Mouse (Mus musculus) CD4-positive, CD25-positive, alpha-beta regulatory T cell, adult 2 months (primary cell): Measurements from ENCODE around the gene Golm1.
A peak's percentile ranks its signal among the peaks of the same experiment; 100 is the strongest.
"Not testable (repeated sequence)": the region's sequence is repeated elsewhere in the genome, so short reads cannot be mapped to it uniquely, and the experiment has no call there.

ENCODE experiments used
- DNase-seq: peaks from one replicate; pipeline ENCODE4 v3.0.0-alpha.2; 2012; ENCODE audit warnings: low read depth, low spot score

The Golm1 gene

GRCm38 (mm10) chr13:59675151-59676011, at the start of gene Golm1:
TSS of gene Golm1 (minus strand) at chr13:59675811.
- peak; percentile 62 for DNase-seq

- not testable (repeated sequence) for DNase-seq
Observed at GRCm38 (mm10) chr13:59722089-59722488, 46.5 kb upstream of the Golm1 start.

GRCm38 (mm10) chr13:59719475-59719874, 43.9 kb upstream of the Golm1 start:
- no peak for DNase-seq

- DNase-seq: peak; percentile 40
Observed at GRCm38 (mm10) chr13:59718857-59719440, 43.3 kb upstream of the Golm1 start.

- DNase-seq: peak; percentile 73
Observed at GRCm38 (mm10) chr13:59713710-59714109, 38.1 kb upstream of the Golm1 start.

- DNase-seq: not testable (repeated sequence)
Observed at GRCm38 (mm10) chr13:59711984-59712383, 36.4 kb upstream of the Golm1 start, which contains the start of gene Spata31d1b. TSS of gene Spata31d1b (plus strand) at chr13:59712284.

- DNase-seq: no peak
Observed at GRCm38 (mm10) chr13:59710230-59710629, 34.6 kb upstream of the Golm1 start, which contains the start of gene Spata31d1a. TSS of gene Spata31d1a (minus strand) at chr13:59710330.

- DNase-seq: peak; percentile 78
Observed at GRCm38 (mm10) chr13:59704562-59704961, 29.0 kb upstream of the Golm1 start.

GRCm38 (mm10) chr13:59703514-59703913, 27.9 kb upstream of the Golm1 start:
- no peak for DNase-seq

- not testable (repeated sequence) for DNase-seq
Observed at GRCm38 (mm10) chr13:59700137-59700536, 24.5 kb upstream of the Golm1 start.

GRCm38 (mm10) chr13:59699131-59699530, 23.5 kb upstream of the Golm1 start:
- DNase-seq: no peak

- peak; percentile 58 for DNase-seq
Observed at GRCm38 (mm10) chr13:59695781-59696180, 20.2 kb upstream of the Golm1 start.

- no peak for DNase-seq
Observed at GRCm38 (mm10) chr13:59694008-59694407, 18.4 kb upstream of the Golm1 start, which contains the start of gene 4921517D22Rik. TSS of gene 4921517D22Rik (minus strand) at chr13:59694108.

GRCm38 (mm10) chr13:59691478-59691877, 15.9 kb upstream of the Golm1 start:
- no peak for DNase-seq

- DNase-seq: no peak
Observed at GRCm38 (mm10) chr13:59690576-59690975, 15.0 kb upstream of the Golm1 start.

- DNase-seq: no peak
Observed at GRCm38 (mm10) chr13:59689843-59690242, 14.2 kb upstream of the Golm1 start.

- DNase-seq: no peak
Observed at GRCm38 (mm10) chr13:59689313-59689712, 13.7 kb upstream of the Golm1 start.

GRCm38 (mm10) chr13:59688338-59688770, 12.7 kb upstream of the Golm1 start:
- no peak for DNase-seq

GRCm38 (mm10) chr13:59685236-59685635, 9.6 kb upstream of the Golm1 start:
- no peak for DNase-seq

- peak; percentile 37 for DNase-seq
Observed at GRCm38 (mm10) chr13:59682629-59683028, 7.0 kb upstream of the Golm1 start.

GRCm38 (mm10) chr13:59679908-59680307, 4.3 kb upstream of the Golm1 start:
- no peak for DNase-seq

- DNase-seq: no peak
Observed at GRCm38 (mm10) chr13:59679306-59679705, 3.7 kb upstream of the Golm1 start.
